Mouse (Mus musculus): ENCODE measurements around the gene Apbb2. TPM values are rescaled to one million over a fixed set of nuclear protein-coding genes. Genes with fewer than 3 reads are reported as not detected.

Gene Apbb2
- polyA plus RNA-seq, 1 experiment from 2014 or later: 30.9 TPM

DNA sequence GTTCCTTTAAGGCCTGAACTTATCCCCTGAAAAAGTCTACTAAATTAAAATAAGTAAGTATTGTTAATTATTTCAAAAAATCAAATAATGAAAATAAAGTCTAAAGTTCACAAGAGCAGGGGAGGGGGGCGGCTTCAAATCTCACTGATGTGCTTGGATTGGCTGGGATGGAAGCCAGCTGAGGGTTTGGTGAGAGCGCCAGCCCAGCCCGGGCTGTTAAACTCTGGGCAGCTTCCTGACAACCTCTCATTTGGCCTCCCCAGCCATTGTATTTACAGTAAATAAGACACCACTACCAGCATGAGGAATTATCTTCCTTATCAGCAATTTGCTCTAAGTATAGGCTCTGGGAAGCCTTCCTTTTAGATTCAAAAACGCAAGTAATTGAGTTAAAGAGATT, 77.2 kb downstream of the Apbb2 start:
- H3K9me3 ChIP-seq (ENCODE audit: control insufficient read depth, low read length): no peaks in the 10 kb centered on the region
- H3K27ac ChIP-seq (replicated peaks in 1 of 2; ENCODE audit: control insufficient read depth in 1 of 2, insufficient read depth in 1 of 2, low read depth in 2 of 2, low read length in 2 of 2): no peak overlapping the region
- WGBS: 53% methylated on average over 4 of the region's 4 CpGs
- no peak for ATAC-seq (ENCODE audit: insufficient number of reproducible peaks, insufficient read depth, low FRiP score, low read depth)
- H3K4me1 ChIP-seq (ENCODE audit: control insufficient read depth in 2 of 2, insufficient read depth in 2 of 2, low read length in 2 of 2): peaks cover 10 to 16% of the 10 kb centered on the region in 2 experiments
- no peaks in the 10 kb centered on the region for H3K27me3 ChIP-seq (ENCODE audit: control insufficient read depth, insufficient read depth, low read length)
- no peaks in the 10 kb centered on the region for H3K36me3 ChIP-seq (ENCODE audit: control insufficient read depth, insufficient read depth, low read length)
- H3K9ac ChIP-seq (ENCODE audit: low read length): no peak overlapping the region
- no peak overlapping the region for H3K4me2 ChIP-seq (ENCODE audit: low read length)
- H3K4me3 ChIP-seq (ENCODE audit: control insufficient read depth in 1 of 2, insufficient read depth in 1 of 2, low read depth in 1 of 2, low read length in 2 of 2): no peak overlapping the region

DNA sequence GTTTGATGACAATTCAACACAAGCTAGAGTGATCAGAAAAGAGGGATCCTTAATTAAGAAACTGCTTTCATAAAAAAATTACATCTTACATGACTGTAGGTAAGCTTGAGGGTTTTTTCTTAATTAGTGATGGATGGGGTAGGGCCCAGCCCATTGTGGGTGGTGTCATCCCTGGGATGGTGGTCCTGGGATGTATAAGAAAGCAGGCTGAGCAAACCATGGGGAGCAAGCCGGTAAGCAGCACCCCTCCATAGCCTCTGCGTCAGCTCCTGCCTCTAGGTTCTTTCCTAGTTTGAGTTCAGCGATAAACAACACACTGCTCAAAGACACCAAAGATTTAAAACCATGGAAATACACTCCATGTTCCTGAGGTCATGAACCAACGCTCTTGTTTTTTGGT, 78.3 kb downstream of the Apbb2 start:
- ATAC-seq (ENCODE audit: insufficient number of reproducible peaks, insufficient read depth, low FRiP score, low read depth): no peak
- H3K9ac ChIP-seq (ENCODE audit: low read length): no peak overlapping the region
- H3K36me3 ChIP-seq (ENCODE audit: control insufficient read depth, insufficient read depth, low read length): no peaks in the 10 kb centered on the region

DNA sequence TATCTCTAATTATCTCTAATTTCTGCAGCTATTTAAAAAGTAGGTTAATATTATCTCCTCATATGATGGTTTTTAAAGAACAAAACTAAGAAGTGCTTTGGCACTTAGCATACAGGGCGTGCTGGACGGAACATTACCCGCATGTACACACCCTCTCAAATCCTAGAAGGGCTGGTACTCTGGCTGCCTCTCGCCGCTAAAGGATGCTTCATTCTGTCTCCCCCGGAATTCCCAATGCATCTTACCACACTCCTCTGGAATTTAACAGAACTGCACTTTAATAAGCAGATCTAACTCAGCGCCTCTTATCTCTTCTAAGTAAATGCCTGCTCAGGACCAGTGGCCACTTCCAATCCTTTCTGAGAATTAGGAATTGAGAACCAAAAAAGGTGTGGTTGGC, 80.8 kb downstream of the Apbb2 start:
- Histone ChIP-seq H3K36me3 (ENCODE audit: control insufficient read depth, insufficient read depth, low read length) (no peaks in the 10 kb centered on the region), H3K9ac (ENCODE audit: low read length) (no peak overlapping the region), H3K4me2 (ENCODE audit: low read length) (no peak overlapping the region), H3K27ac (replicated peaks in 1 of 2; ENCODE audit: control insufficient read depth in 1 of 2, insufficient read depth in 1 of 2, low read depth in 2 of 2, low read length in 2 of 2) (no peak overlapping the region), H3K4me1 (ENCODE audit: control insufficient read depth in 2 of 2, insufficient read depth in 2 of 2, low read length in 2 of 2) (peaks cover 23 to 33% of the 10 kb centered on the region in 2 experiments), H3K27me3 (ENCODE audit: control insufficient read depth, insufficient read depth, low read length) (no peaks in the 10 kb centered on the region), H3K9me3 (ENCODE audit: control insufficient read depth, low read length) (no peaks in the 10 kb centered on the region), H3K4me3 (ENCODE audit: control insufficient read depth in 1 of 2, insufficient read depth in 1 of 2, low read depth in 1 of 2, low read length in 2 of 2) (no peak overlapping the region)
- no peak for ATAC-seq (ENCODE audit: insufficient number of reproducible peaks, insufficient read depth, low FRiP score, low read depth)
- WGBS: 51% methylated on average over 7 of the region's 7 CpGs

More for the DNA sequence above, 78.3 kb downstream of the Apbb2 start:
- H3K27ac ChIP-seq (replicated peaks in 1 of 2; ENCODE audit: control insufficient read depth in 1 of 2, insufficient read depth in 1 of 2, low read depth in 2 of 2, low read length in 2 of 2): no peak overlapping the region
- H3K4me1 ChIP-seq (ENCODE audit: control insufficient read depth in 2 of 2, insufficient read depth in 2 of 2, low read length in 2 of 2): peaks cover 14 to 23% of the 10 kb centered on the region in 2 experiments
- H3K9me3 ChIP-seq (ENCODE audit: control insufficient read depth, low read length): no peaks in the 10 kb centered on the region
- no peak overlapping the region for H3K4me2 ChIP-seq (ENCODE audit: low read length)
- H3K4me3 ChIP-seq (ENCODE audit: control insufficient read depth in 1 of 2, insufficient read depth in 1 of 2, low read depth in 1 of 2, low read length in 2 of 2): no peak overlapping the region
- no peaks in the 10 kb centered on the region for H3K27me3 ChIP-seq (ENCODE audit: control insufficient read depth, insufficient read depth, low read length)
- WGBS: 97% methylated on average over 4 of the region's 4 CpGs

DNA sequence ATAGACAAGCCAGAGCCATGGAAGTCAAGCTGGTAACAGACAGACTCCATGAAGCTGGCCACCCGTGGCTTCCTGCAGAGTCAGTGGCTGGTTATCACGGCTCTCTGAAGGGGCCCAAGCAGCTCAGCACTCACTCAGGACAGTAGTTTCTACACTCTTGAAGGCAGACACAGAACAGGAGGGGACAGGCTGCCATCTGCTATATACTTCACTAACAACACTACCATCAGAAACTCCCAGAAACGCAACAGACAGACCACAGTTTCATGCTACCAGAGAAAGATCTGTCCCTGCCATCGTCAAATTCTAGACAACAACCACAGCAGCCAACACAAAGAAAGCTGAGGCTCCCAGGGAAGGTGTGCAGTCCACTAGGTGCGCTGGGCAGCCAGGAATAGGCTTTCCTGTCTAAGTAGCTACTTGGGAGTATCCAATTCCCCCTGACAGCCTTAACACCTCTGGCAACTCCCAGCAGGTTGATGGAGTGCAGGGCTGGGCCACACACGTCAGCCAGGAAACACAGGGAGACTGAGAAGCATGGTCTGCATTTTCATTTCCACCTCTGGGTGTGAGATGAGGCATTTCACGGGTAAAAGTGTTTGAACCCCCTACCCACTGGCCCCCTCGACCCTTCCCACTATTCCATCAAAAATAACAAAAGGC, 81.8 kb downstream of the Apbb2 start:
- no peaks in the 10 kb centered on the region for H3K27me3 ChIP-seq (ENCODE audit: control insufficient read depth, insufficient read depth, low read length)
- H3K36me3 ChIP-seq (ENCODE audit: control insufficient read depth, insufficient read depth, low read length): no peaks in the 10 kb centered on the region
- no peak overlapping the region for H3K4me3 ChIP-seq (ENCODE audit: control insufficient read depth in 1 of 2, insufficient read depth in 1 of 2, low read depth in 1 of 2, low read length in 2 of 2)
- 30% methylated on average over 8 of the region's 8 CpGs for WGBS
- no peak overlapping the region for H3K4me2 ChIP-seq (ENCODE audit: low read length)
- peak overlapping the region in 1 of 2 experiments; percentile 2; a peak in 2 of 4 replicates for H3K27ac ChIP-seq (replicated peaks in 1 of 2; ENCODE audit: control insufficient read depth in 1 of 2, insufficient read depth in 1 of 2, low read depth in 2 of 2, low read length in 2 of 2)
- no peaks in the 10 kb centered on the region for H3K9me3 ChIP-seq (ENCODE audit: control insufficient read depth, low read length)
- ATAC-seq (ENCODE audit: insufficient number of reproducible peaks, insufficient read depth, low FRiP score, low read depth): no peak
- peaks cover 26 to 41% of the 10 kb centered on the region in 2 experiments for H3K4me1 ChIP-seq (ENCODE audit: control insufficient read depth in 2 of 2, insufficient read depth in 2 of 2, low read length in 2 of 2)
- H3K9ac ChIP-seq (ENCODE audit: low read length): no peak overlapping the region

DNA sequence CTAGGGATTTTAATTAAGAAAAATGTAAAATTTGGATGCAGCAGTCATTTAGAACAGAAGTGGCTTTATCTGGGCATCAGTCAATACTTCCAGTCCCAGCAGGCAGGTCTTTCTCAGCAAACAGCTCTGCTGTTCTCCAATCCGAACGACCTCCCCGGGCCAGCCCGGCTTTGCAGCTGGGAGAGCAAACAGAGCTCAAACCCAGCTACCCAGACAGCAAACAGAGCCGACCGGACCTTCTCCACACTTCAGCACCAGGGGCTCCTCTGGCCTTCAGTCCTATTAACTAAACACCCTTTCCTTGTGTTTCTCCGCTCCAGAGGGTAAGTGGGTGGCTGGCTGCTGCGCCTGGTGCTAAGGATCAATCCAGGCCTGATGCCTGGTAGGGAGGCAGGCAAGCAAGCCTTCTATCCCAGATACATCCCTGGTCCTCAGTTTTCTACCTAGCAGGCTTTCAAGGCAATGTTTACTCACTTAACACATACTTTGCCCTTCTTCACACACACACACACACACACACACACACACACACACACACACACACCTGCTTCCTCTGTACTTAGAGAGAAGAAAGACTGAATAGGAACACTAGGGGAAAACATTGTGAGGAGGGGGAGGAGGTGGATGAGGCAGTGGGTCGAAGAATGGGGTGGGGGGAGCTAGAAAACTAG, 82.9 kb downstream of the Apbb2 start:
- Histone ChIP-seq H3K9ac (ENCODE audit: low read length) (no peak overlapping the region), H3K36me3 (ENCODE audit: control insufficient read depth, insufficient read depth, low read length) (no peaks in the 10 kb centered on the region), H3K4me2 (ENCODE audit: low read length) (no peak overlapping the region), H3K4me3 (ENCODE audit: control insufficient read depth in 1 of 2, insufficient read depth in 1 of 2, low read depth in 1 of 2, low read length in 2 of 2) (no peak overlapping the region), H3K4me1 (ENCODE audit: control insufficient read depth in 2 of 2, insufficient read depth in 2 of 2, low read length in 2 of 2) (peaks cover 24 to 41% of the 10 kb centered on the region in 2 experiments), H3K9me3 (ENCODE audit: control insufficient read depth, low read length) (no peaks in the 10 kb centered on the region), H3K27me3 (ENCODE audit: control insufficient read depth, insufficient read depth, low read length) (no peaks in the 10 kb centered on the region), H3K27ac (replicated peaks in 1 of 2; ENCODE audit: control insufficient read depth in 1 of 2, insufficient read depth in 1 of 2, low read depth in 2 of 2, low read length in 2 of 2) (no peak overlapping the region; a peak in 1 of 4 replicates)
- WGBS: 61% methylated on average over 9 of the region's 9 CpGs
- no peak for ATAC-seq (ENCODE audit: insufficient number of reproducible peaks, insufficient read depth, low FRiP score, low read depth)

DNA sequence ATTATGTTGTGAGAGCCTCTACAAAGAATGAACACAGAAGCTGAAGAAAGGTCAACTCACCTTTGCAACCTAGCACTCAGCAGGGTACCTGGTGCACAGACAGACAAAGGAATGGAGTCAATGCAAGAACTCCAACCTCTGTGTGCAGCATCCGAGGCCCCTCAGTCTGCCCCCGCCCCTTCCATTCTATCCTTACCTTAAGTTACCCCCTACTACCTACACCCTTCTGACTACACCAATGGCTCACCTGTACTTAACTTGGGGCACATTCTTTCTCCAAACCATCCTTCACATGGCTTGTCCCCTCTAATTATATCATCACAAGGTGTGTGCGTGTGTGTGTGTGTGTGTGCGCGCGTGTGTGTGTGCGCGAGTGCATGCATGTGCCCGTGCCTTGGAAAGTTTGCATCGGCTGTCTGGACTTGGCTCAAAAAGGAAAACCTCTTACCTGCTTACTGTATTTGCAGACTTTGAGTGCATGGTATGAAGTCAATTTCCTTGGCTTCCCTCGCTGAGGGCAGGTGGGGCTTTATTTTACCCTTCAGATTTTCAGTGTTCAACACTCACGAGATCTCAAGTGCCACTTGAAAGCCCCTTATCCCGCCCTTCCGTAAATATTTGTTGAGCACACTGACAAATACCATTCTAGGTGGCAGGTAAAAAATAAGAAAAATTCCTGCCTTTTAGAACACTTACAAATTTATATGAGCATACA, 84.7 kb downstream of the Apbb2 start:
- Histone ChIP-seq H3K27ac (replicated peaks in 1 of 2; ENCODE audit: control insufficient read depth in 1 of 2, insufficient read depth in 1 of 2, low read depth in 2 of 2, low read length in 2 of 2) (no peak overlapping the region), H3K27me3 (ENCODE audit: control insufficient read depth, insufficient read depth, low read length) (no peaks in the 10 kb centered on the region), H3K9ac (ENCODE audit: low read length) (no peak overlapping the region), H3K4me1 (ENCODE audit: control insufficient read depth in 2 of 2, insufficient read depth in 2 of 2, low read length in 2 of 2) (peaks cover 29 to 52% of the 10 kb centered on the region in 2 experiments), H3K36me3 (ENCODE audit: control insufficient read depth, insufficient read depth, low read length) (no peaks in the 10 kb centered on the region), H3K4me2 (ENCODE audit: low read length) (no peak overlapping the region), H3K9me3 (ENCODE audit: control insufficient read depth, low read length) (no peaks in the 10 kb centered on the region), H3K4me3 (ENCODE audit: control insufficient read depth in 1 of 2, insufficient read depth in 1 of 2, low read depth in 1 of 2, low read length in 2 of 2) (no peak overlapping the region)
- 80% methylated on average over 14 of the region's 14 CpGs for WGBS
- ATAC-seq (ENCODE audit: insufficient number of reproducible peaks, insufficient read depth, low FRiP score, low read depth): no peak

DNA sequence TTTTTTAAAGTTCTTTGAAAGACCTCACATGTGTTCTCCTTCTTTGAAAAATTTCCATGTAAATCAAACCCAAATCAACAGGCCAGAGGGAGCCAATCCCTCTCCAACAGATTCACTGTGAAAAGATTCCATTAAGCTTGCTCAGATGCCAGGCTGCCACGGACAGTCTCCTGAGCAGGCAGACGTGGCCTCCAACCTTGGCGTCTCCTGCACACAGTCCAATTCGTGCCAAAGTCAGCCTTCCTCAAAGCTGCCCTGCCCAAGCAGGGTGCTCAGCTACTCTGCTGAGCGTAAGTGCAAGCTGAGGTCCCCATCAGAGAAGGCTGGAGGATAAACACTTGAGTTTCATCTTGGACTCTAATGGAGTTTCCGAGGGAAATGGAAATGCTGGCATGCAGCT, 85.8 kb downstream of the Apbb2 start:
- peaks cover 29 to 56% of the 10 kb centered on the region in 2 experiments for H3K4me1 ChIP-seq (ENCODE audit: control insufficient read depth in 2 of 2, insufficient read depth in 2 of 2, low read length in 2 of 2)
- ATAC-seq (ENCODE audit: insufficient number of reproducible peaks, insufficient read depth, low FRiP score, low read depth): no peak

More for the DNA sequence above, 85.8 kb downstream of the Apbb2 start:
- Histone ChIP-seq H3K27ac (replicated peaks in 1 of 2; ENCODE audit: control insufficient read depth in 1 of 2, insufficient read depth in 1 of 2, low read depth in 2 of 2, low read length in 2 of 2) (peak overlapping the region in 1 of 2 experiments; percentile 34; a peak in 3 of 4 replicates), H3K36me3 (ENCODE audit: control insufficient read depth, insufficient read depth, low read length) (no peaks in the 10 kb centered on the region), H3K9ac (ENCODE audit: low read length) (no peak overlapping the region), H3K9me3 (ENCODE audit: control insufficient read depth, low read length) (no peaks in the 10 kb centered on the region), H3K27me3 (ENCODE audit: control insufficient read depth, insufficient read depth, low read length) (no peaks in the 10 kb centered on the region), H3K4me3 (ENCODE audit: control insufficient read depth in 1 of 2, insufficient read depth in 1 of 2, low read depth in 1 of 2, low read length in 2 of 2) (no peak overlapping the region), H3K4me2 (ENCODE audit: low read length) (no peak overlapping the region)
- WGBS: 75% methylated on average over 6 of the region's 6 CpGs

All from heart, embryonic 14.5 days (tissue).